In the genomic region with DNA sequence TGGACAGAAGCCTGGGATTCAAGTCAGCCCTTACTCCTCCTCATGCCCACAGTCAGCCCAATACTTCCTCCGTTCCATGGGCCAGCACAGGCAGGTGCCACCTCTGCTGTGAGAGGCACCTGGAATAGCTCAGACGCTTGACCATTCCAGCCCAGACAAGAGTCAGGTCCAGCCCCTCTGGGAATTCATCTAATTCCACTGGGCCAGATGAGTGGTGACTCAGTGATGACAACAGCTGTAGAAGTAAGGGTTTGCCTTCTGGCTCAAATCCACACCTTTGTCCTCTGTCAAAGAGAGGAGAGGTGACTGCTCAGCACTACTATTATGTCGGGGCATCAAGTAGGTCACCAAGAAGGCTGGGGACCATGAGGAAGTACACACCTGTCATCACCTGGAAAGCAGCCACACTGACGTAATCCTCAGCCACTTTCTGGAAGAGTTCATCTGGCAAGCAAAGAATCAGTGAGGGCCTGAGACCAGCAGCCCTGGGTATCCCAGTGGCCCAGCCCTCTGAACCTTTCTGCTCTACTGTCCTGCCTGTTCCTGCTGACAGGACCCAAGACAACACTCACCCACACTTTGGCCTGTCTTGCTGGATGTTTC, we compare ENCODE assay signal across 8 mouse cellular contexts. TPM values are rescaled to one million over a fixed set of nuclear protein-coding genes. Genes with fewer than 3 reads are reported as not detected.
DNase-seq lines count a peak whose midpoint lies in the region; ATAC-seq and TF ChIP-seq lines count a peak whose summit lies in the region.

A gene (plus strand): TSS at position 570 of the 603 bp plus-strand sequence.

- no peaks in the 10 kb centered on the region for H3K27me3 ChIP-seq in thymus, adult 2 months (ENCODE audit: control insufficient read depth, insufficient read depth, low read length)
- no peaks in the 10 kb centered on the region for H3K27me3 ChIP-seq in heart, adult 2 months (ENCODE audit: control insufficient read depth, insufficient read depth, low read length)
- H3K27me3 ChIP-seq in midbrain, embryonic 11.5 days (ENCODE audit: control insufficient read depth, insufficient read depth, low read length) = no peaks in the 10 kb centered on the region

- 96% methylated on average over 4 of the region's 4 CpGs for WGBS in thymus, adult 2 months
- 42% methylated on average over 4 of the region's 4 CpGs for WGBS in heart, adult 2 months
- WGBS in midbrain, embryonic 11.5 days = 81% methylated on average over 4 of the region's 4 CpGs

- TF ChIP-seq POLR2A in thymus, adult 2 months (IDR thresholded peaks at IDR 0.05; ENCODE audit: control insufficient read depth, extremely low read depth, insufficient read depth, low read length, poor library complexity) = no peak
- no peak; the same call in 1 of the 2 replicates for TF ChIP-seq POLR2A in cortical plate, adult 2 months (IDR thresholded peaks at IDR 0.05; ENCODE audit: extremely low read depth, insufficient read depth, low read length)
- no peak for TF ChIP-seq POLR2A in heart, adult 2 months (IDR thresholded peaks at IDR 0.05; ENCODE audit: insufficient read depth, low read depth, low read length)

- H3K4me3 ChIP-seq in thymus, adult 2 months (ENCODE audit: control insufficient read depth, insufficient read depth, low read length) = peak within 1 kb of the TSS; percentile 76
- H3K4me3 ChIP-seq in cortical plate, adult 2 months (ENCODE audit: insufficient read depth, low read length) = peak within 1 kb of the TSS; percentile 95
- peak within 1 kb of the TSS; percentile 84 for H3K4me3 ChIP-seq in heart, adult 2 months
- H3K4me3 ChIP-seq in midbrain, embryonic 11.5 days (ENCODE audit: low read depth, low read length) = peak within 1 kb of the TSS; percentile 89

- peaks cover 16% of the 10 kb centered on the region for H3K36me3 ChIP-seq in thymus, adult 2 months (ENCODE audit: control insufficient read depth, insufficient read depth, low read length)
- no peaks in the 10 kb centered on the region for H3K36me3 ChIP-seq in heart, adult 2 months (ENCODE audit: control insufficient read depth, insufficient read depth, low read length)
- H3K36me3 ChIP-seq in midbrain, embryonic 11.5 days (ENCODE audit: control insufficient read depth, insufficient read depth, low read length) = peaks cover 17% of the 10 kb centered on the region; the same call in 1 of the 2 replicates

- DNase-seq in thymus, adult 2 months = no peak
- no peak for DNase-seq in thymus, postnatal 4 days
- DNase-seq in heart, adult 2 months = no peak
- no peak for DNase-seq in layer of hippocampus, postnatal 14 days (ENCODE audit: low spot score in 2 of 2)
- no peak for DNase-seq in midbrain, embryonic 11.5 days (ENCODE audit: low spot score, missing footprints)
- no peak for DNase-seq in thymus, adult 18-20 months
- DNase-seq in spleen, adult 18-20 months = no peak

- TF ChIP-seq CTCF in thymus, adult 2 months (IDR thresholded peaks at IDR 0.05; ENCODE audit: borderline replicate concordance, control insufficient read depth, extremely low read depth, insufficient read depth, low read length, poor library complexity) = no peak
- TF ChIP-seq CTCF in cortical plate, adult 2 months (IDR thresholded peaks at IDR 0.05; ENCODE audit: extremely low read depth, insufficient read depth, low read length) = no peak
- TF ChIP-seq CTCF in heart, adult 2 months (IDR thresholded peaks at IDR 0.05) = no peak

- no peaks in the 10 kb centered on the region for H3K9me3 ChIP-seq in midbrain, embryonic 11.5 days (ENCODE audit: control insufficient read depth, low read length)

- TF ChIP-seq EP300 in heart, adult 2 months (IDR thresholded peaks at IDR 0.05; ENCODE audit: insufficient read depth, low read depth, low read length) = no peak

- H3K9ac ChIP-seq in heart, adult 2 months (ENCODE audit: low read depth, low read length) = peak within 1 kb of the TSS; percentile 90
- peak within 1 kb of the TSS; percentile 88 for H3K9ac ChIP-seq in midbrain, embryonic 11.5 days (ENCODE audit: low read length)

- H3K79me2 ChIP-seq in heart, adult 2 months (replicated peaks; ENCODE audit: control insufficient read depth, insufficient read depth, low read length) = peaks cover 3% of the 10 kb centered on the region; the same call in 1 of the 2 replicates

- peaks cover 20% of the 10 kb centered on the region for H3K4me1 ChIP-seq in thymus, adult 2 months (replicated peaks; ENCODE audit: control insufficient read depth, insufficient read depth, low read length)
- peaks cover 7% of the 10 kb centered on the region; the same call in 1 of the 2 replicates for H3K4me1 ChIP-seq in cortical plate, adult 2 months (ENCODE audit: control insufficient read depth, insufficient read depth, low read length)
- peaks cover 3% of the 10 kb centered on the region for H3K4me1 ChIP-seq in heart, adult 2 months (ENCODE audit: control insufficient read depth, insufficient read depth, low read length)
- H3K4me1 ChIP-seq in midbrain, embryonic 11.5 days (ENCODE audit: control insufficient read depth, insufficient read depth, low read length) = peaks cover 21% of the 10 kb centered on the region

- intact Hi-C loops in heart, adult 2 months (cut with DNase I) = loop anchor here (5.0 to 10.0 kb wide), 3 partner anchors 108 to 215 kb away; a partner anchor contains a TSS

- H3K4me2 ChIP-seq in midbrain, embryonic 11.5 days = peak within 1 kb of the TSS; percentile 82

- H3K27ac ChIP-seq in thymus, adult 2 months (ENCODE audit: control insufficient read depth, insufficient read depth, low read length) = no peak within 1 kb of the TSS
- peak within 1 kb of the TSS; percentile 63; the same call in 1 of the 2 replicates for H3K27ac ChIP-seq in cortical plate, adult 2 months (ENCODE audit: insufficient read depth, low read length)
- peak within 1 kb of the TSS; percentile 85 for H3K27ac ChIP-seq in heart, adult 2 months
- H3K27ac ChIP-seq in midbrain, embryonic 11.5 days (ENCODE audit: low read depth, low read length) = no peak within 1 kb of the TSS

- no peak for ATAC-seq in midbrain, embryonic 11.5 days (ENCODE audit: low FRiP score)

RNA-seq across cellular contexts. Expression of the gene that starts here (rescaled TPM):
- 493 and 534 TPM in 2 replicates for polyA plus RNA-seq in thymus, adult 2 months (2012; rRNA removed)
- 168 and 177 TPM in 2 replicates for polyA plus RNA-seq in cortical plate, adult 2 months (2012; rRNA removed)
- 10 to 100 TPM; 37.4 to 40.8 TPM for total RNA-seq in heart, adult 2 months (2021)
- polyA plus RNA-seq in heart, adult 2 months (2012; rRNA removed) = 67.4 and 70.1 TPM in 2 replicates
- total RNA-seq in layer of hippocampus, postnatal 14 days (2021) = 100 to 1,000 TPM; 153 to 157 TPM
- 404 and 434 TPM in 2 replicates for polyA plus RNA-seq in midbrain, embryonic 11.5 days (2014; fragmentation: Nextera tagmentation; extraction: Ambion mirVana)

Comparison
In these comparisons a context has a peak if more than half of its experiments do, and no peak if none do; other contexts are left out.
1. H3K27ac ChIP-seq: peak in cortical plate, adult 2 months (single experiment) and heart, adult 2 months (single experiment); none in thymus, adult 2 months (single experiment) and midbrain, embryonic 11.5 days (single experiment).
2. Peak in every context shown above with its lines, with median percentiles within 50 percentile points of each other: H3K4me3 ChIP-seq.